Mouse (Mus musculus) left cerebral cortex, adult 9 months (tissue): Measurements from ENCODE around the gene Gm13889.
A peak's percentile ranks its signal among the peaks of the same experiment; 100 is the strongest.

Experiments
- DNase-seq, 2 experiments: peaks; one replicate each; pipeline ENCODE4 v3.0.0; 2022; ENCODE audit warnings: low spot score in 2 of 2

Gm13889 gene

DNA sequence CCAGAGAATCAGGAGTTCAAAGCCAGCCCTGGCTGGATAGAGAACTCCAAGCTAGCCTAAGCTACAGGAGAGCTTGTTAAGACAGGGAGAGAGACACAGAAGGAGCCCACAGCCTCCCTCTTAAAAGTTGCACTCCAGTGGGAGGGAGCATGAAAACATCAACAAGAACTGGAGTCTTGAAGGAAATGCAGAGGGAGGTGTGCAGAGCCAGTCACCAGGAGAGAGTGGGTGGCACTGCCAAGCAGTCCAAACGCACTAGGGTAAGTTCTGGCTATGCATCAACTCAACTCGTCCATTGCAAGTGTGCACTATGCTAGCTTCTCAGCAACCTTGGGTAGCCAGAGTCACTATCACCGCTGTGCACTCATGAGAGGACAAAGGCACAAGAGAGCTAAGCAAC, 1.2 kb upstream of the Gm13889 start:
- peak in 1 of 2 experiments; percentile 58 for DNase-seq

DNA sequence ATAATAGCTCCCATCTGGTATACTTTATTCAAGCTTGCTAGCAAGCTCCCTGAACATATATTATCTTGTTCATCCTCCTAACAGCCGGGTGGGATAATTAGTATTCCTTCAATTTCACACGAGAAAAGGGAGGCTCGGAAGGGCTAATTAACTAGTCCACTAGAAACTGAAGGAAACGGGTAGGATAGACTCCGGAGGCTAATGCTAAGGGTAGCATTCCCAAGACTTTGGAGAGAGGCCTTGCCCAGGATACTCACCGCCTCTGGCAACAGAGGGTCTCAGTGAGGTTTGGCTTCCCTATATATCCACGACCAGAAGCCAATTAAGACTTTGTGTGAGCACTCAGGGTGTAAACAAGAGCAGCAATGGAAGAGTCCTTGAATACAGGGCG, 779 bp upstream of the Gm13889 start:
- DNase-seq = no peak

- peak in 1 of 2 experiments; percentile 68 for DNase-seq
Measured at GRCm38 (mm10) chr2:93956331-93956801, 635 bp downstream of the Gm13889 start.

DNA sequence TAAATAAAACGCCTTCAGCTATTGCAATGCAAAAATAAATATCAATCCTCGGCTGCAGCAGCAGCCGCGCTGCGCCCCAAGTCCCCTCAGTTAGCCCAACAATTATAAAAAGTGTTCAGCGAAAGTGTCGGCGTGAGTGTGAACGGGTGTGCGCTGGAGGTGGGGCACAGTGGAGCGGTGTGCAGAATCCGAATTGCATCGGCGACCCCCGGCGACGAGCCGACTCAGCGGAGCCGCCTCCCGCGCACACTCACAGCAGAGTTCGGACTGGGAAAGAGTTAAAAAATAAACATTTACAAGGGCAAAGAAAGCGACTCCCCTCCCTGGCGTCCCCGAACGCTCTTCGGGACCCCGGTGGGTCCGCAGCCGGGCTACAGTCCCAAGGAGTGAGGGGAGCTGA, 1.1 kb downstream of the Gm13889 start:
- no peak for DNase-seq

GRCm38 (mm10) chr2:93954781-93955578, 2.0 kb downstream of the Gm13889 start:
- DNase-seq = peak in 1 of 2 experiments; percentile 52

DNA sequence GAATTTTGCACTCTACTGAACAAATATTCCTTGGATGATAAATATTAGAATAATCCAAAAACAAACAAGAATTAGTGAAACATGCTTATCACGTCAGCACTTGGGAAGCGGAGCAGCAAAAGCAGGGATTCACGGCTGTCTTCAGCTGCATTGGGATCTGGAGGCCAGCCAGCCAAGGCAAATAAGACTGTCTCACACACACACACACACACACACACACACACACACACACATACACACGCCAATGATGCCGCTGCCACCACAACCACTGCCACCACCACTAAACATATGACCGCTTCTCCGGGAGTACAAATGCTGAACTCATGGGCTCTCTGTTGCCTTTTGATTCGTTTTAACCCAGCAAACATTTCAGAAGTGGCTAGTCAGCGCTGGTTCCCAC, 3.3 kb downstream of the Gm13889 start:
- DNase-seq = no peak

DNA sequence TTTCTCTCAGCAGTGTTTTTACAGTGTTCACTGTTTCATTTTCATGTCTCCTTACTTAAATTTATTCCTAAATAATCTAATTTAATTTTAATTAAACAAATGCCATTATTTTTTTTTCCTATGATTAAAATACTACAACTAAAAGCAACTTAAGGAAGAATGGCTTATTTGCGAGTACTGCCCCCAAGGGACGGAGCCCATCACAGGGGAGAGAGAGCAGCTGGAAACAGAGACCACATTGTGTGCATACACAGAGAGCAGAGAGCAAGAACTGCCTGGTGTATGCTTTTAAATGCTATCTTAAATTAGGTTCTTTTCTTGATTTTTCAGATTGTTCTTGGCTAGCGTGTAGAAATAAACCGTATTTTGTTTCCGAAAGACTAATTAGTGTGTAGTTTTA, 10.0 kb downstream of the Gm13889 start:
- DNase-seq = no peak

- no peak for DNase-seq
Measured at GRCm38 (mm10) chr2:93944855-93945254, 12.1 kb downstream of the Gm13889 start.

DNA sequence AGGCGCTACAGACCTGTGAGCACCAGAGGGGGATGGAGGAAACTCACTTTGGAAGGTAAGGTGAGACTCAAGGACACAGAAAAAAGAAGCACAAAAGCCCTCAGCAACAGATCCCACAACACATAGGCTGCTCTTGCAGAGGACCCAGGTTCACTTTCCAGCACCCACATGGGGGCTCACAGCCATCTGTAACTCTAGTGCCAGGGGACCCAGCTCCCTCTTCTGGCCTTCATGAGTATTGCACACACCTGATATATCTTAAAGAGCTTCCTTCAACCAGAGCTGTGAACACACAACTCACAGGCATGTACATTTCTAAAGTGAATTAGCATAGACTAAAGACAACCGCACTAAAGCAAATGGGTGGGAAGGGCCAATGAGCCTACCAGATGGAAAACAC, 12.9 kb downstream of the Gm13889 start:
- no peak for DNase-seq

DNA sequence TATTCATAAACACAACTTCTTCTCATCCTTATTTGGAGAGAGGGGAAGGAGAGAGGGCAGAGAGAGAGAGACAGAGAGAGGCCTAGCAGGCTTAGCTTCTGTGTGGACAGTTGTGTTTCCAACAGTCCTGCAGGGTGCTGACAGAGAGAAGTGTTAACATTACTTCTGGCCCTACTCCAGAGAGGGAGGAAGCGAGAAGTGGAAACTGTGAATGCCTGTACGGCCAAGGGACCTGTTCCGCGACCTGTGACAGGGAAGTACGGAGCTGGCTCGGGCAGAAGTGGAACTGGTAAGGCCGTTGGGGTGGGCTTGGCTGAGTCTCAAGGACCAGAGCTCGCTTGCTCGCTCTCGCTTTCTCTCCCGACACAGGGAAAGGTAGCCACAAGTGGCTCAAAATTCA, 15.3 kb downstream of the Gm13889 start:
- DNase-seq = no peak

DNA sequence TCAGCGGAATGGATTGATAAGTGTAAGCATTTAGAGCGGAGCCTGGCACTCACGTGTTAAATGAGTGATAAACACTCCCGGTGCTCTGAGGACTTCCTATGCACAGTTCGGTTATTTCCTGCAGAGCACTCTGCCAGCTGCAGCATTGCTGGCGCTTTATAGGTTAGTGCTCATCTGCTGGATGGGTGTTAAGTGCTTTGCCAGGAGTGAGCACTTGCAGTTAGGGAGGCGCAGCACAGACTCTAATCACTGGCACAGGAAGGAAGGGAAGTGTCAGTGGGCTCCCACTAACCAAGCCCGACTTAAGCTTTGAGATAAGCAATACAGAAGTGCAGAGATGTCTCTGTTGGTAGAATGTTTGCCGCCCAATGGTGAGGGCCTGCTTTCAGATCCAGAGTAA, 18.5 kb downstream of the Gm13889 start:
- no peak for DNase-seq

DNA sequence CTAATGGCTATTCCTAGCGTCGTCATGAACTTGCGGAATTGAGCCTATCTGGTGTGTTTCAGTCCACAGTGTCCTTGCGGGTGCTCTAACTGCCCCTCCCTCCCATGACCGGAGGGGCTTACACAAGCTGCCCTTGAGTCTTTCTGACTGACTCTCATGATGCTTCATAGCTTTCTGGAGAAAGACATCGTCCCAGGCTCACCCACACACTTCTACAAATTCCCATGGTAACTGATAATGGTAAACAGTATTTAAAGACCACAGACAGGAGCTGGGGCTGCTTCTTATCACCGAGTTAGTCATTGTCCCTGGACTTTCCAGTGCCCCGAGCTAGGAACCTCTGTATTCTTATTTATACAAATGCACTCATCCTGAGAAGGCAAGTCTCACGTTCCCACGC, 28.1 kb downstream of the Gm13889 start:
- no peak for DNase-seq

DNA sequence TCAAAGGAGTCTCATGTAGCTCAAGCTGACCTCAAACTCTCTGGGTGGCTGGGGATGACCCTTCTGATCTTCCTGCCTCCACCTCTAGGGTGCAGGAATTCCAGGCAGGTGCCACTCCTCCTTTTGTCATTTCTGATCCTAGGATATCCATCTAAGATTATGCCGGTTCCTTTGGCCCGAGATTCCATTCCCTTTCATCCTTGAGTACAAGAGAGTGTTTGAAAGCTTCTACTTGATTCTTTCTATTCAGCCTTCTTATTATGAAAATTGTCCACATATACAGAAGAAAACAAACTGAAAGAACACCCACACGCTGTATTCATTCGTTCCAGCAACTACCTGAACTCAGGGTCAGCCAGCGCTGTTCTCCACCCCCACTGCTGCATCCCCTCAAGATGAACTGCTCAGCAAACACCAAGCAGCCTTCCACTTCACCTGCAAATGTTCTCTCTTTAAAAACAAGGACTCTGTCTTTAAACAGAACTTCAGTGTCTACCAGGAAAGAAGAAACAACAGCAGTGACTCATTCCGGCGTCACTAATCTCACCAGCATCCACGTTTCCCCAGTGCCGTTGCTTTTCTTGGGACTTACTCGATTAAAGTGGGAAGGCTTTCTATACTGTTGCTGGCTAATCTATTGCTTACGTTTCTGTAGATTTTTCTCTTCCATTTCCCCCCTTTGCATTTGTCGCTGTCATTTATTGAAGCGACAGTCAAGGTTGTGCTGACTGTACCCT, 29.1 kb downstream of the Gm13889 start:
- no peak for DNase-seq

DNA sequence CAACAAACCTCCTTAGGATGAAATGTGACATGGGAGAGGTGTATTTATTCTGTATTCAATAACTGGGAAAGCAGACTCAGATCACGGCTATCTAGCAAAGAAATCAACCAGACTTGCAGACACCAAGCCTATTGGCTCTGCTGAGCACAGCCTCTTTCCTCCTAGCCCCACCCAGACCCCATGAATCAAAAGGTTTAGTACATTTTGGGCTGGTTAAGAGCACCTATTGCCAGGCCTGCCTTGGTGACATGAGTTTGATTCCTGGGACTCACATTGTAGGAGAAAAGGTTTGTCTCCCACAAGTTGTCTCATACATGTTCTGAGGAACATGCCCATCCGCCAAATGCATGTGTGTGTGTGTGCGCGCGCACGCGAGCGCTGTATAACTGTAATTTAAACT, 30.9 kb downstream of the Gm13889 start:
- no peak for DNase-seq

DNA sequence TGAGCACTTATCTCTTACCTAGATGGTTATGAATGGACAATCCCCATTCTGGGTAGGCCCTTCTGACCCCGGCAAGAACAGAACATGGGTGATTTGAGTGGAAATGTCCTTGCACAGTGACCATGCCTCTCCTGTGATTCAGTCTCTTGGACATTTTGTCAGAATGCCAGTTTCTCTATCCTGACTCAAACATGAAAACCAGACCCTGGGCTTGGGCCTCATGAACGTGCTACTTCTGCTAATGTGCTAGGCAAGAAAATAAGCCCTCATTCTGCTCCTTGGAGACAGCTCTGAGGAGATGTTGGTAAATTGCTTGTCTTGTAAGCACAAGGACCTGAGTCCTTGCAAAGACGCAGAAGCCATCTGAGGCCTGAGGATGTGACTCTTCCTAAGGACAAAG, 37.9 kb downstream of the Gm13889 start:
- no peak for DNase-seq

- no peak for DNase-seq
Measured at GRCm38 (mm10) chr2:93913552-93913951, 43.4 kb downstream of the Gm13889 start.

- DNase-seq = peak in 1 of 2 experiments; percentile 50
Measured at GRCm38 (mm10) chr2:93911942-93912341, 45.1 kb downstream of the Gm13889 start.

DNA sequence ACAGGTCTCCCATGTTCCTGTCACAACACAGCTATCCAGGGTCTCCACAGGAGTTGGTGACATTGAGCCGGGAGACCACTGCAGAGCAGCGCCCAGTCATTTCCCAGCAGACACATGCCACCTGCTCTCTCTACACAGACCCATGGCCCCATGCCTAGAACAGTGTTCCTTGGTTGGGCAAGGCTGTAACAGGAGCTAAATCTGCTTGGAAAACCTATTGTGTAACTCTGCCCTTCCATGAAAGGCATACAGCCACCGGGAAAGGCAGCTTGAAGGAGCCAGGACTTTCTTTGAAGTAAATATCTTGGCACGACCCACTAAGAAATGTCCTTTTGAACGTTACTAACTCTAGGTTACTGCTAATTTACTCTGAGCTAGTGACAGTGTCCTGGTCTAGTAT, 47.3 kb downstream of the Gm13889 start:
- DNase-seq = no peak

GRCm38 (mm10) chr2:93907519-93908294, 49.3 kb downstream of the Gm13889 start:
- no peak for DNase-seq

DNA sequence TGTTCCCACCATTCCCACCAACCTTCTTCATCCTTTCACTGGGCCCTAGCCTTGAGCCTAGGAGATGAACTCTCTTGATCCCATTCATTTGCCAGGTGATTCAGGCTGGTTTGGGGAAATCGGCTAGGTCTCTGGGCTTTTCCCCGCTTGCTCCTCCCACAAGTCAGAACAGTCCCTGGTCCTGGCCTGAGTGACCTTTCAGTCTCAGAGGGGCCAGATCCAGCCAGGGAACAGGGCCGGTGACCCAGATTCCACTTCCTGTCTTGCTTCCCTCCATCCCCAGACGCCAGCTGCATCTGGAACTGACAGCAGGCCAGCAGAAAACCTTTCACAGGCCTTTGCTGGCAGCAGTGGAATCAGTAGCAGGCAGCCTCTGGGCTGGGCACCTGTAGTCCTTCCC, 50.7 kb downstream of the Gm13889 start:
- no peak for DNase-seq
